Mouse (Mus musculus) CH12.LX (cell line): ENCODE data around the gene Grxcr1. TPM values are rescaled to one million over a fixed set of nuclear protein-coding genes. Genes with fewer than 3 reads are reported as not detected.

Experiments used
- DNase-seq: peaks from one replicate; pipeline ENCODE4 v3.0.0-alpha.2; 2013; ENCODE audit errors: extremely low read depth
- H3K27ac ChIP-seq: 2 replicates; pipeline ENCODE4 v1.5.1; 2012; ENCODE audit warnings: low read depth, mild to moderate bottlenecking, control low read depth, moderate library complexity; ENCODE audit not compliant: insufficient read depth
- H3K27me3 ChIP-seq: replicated peaks from 2 replicates; pipeline ENCODE3; 2012; ENCODE audit warnings: inconsistent platforms
- H3K36me3 ChIP-seq, 2 experiments: replicated peaks in 1 of 2; 2 replicates each; pipeline versions ENCODE3 to v1.6.1; 2012; ENCODE audit warnings: inconsistent platforms in 1 of 2, low read length in 1 of 2, mild to moderate bottlenecking in 1 of 2, mixed read lengths in 1 of 2, moderate library complexity in 1 of 2; ENCODE audit not compliant: control insufficient read depth in 1 of 2, insufficient read depth in 1 of 2
- H3K4me1 ChIP-seq, 2 experiments: 2 replicates each; pipeline ENCODE4 v1.6.1; 2012; ENCODE audit warnings: inconsistent platforms in 1 of 2, moderate library complexity in 1 of 2; ENCODE audit not compliant: insufficient read depth in 2 of 2, control insufficient read depth in 1 of 2
- H3K4me2 ChIP-seq: 2 replicates; pipeline ENCODE4 v1.6.1; 2012; ENCODE audit warnings: low read depth, mild to moderate bottlenecking, control low read depth; ENCODE audit not compliant: poor library complexity, insufficient read depth, severe bottlenecking
- H3K4me3 ChIP-seq, 3 experiments: fragments of 150-350 bp in 1 of 3; sonication (generic) in 1 of 3; replicated peaks in 1 of 3; 2 replicates each; pipeline versions ENCODE3 to v1.5.1; 2011 to 2012; ENCODE audit warnings: low read depth in 2 of 3, low read length in 2 of 3, mild to moderate bottlenecking in 2 of 3, moderate library complexity in 2 of 3, control low read depth in 1 of 3, improper control_type of control experiment in 1 of 3, inconsistent platforms in 1 of 3, mixed read lengths in 1 of 3; ENCODE audit not compliant: poor library complexity in 1 of 3
- H3K79me2 ChIP-seq: replicated peaks from 2 replicates; pipeline ENCODE4 v1.6.1; 2012; ENCODE audit warnings: mild to moderate bottlenecking, moderate library complexity; ENCODE audit not compliant: control insufficient read depth, poor library complexity, insufficient read depth, severe bottlenecking; ENCODE audit errors: extremely low read depth
- H3K9ac ChIP-seq: 2 replicates; pipeline ENCODE4 v1.6.1; 2012; ENCODE audit warnings: low read depth, mild to moderate bottlenecking, control low read depth, moderate library complexity; ENCODE audit not compliant: insufficient read depth
- H3K9me3 ChIP-seq: replicated peaks from 2 replicates; pipeline ENCODE3; 2012; ENCODE audit warnings: low read length, inconsistent platforms, mixed read lengths
- BHLHE40 ChIP-seq: IDR thresholded peaks from 2 replicates; pipeline ENCODE4 v1.6.1; 2011; ENCODE audit warnings: mild to moderate bottlenecking, low read depth, low read length, improper control_type of control experiment
- CHD1 ChIP-seq: IDR thresholded peaks from 2 replicates; pipeline ENCODE4 v1.6.1; 2012; ENCODE audit warnings: low read depth, low read length, improper control_type of control experiment, inconsistent platforms
- CHD2 ChIP-seq: IDR thresholded peaks from 2 replicates; pipeline ENCODE4 v1.6.1; 2011; ENCODE audit warnings: low read length, improper control_type of control experiment
- CTCF ChIP-seq, 2 experiments: IDR thresholded peaks in 1 of 2; conservative IDR thresholded peaks in 1 of 2; 2 replicates each; pipeline ENCODE4 v1.5.1; 2011 to 2012; ENCODE audit warnings: low read depth in 2 of 2, low read length in 2 of 2, improper control_type of control experiment in 1 of 2, inconsistent platforms in 1 of 2, mild to moderate bottlenecking in 1 of 2, moderate library complexity in 1 of 2
- E2F4 ChIP-seq: IDR thresholded peaks from 2 replicates; pipeline ENCODE4 v1.6.1; 2011; ENCODE audit warnings: low read depth, low read length, improper control_type of control experiment; ENCODE audit not compliant: insufficient replicate concordance
- ELF1 ChIP-seq: IDR thresholded peaks from 2 replicates; pipeline ENCODE4 v1.6.1; 2014; ENCODE audit warnings: low read depth, mild to moderate bottlenecking, inconsistent platforms, low read length, improper control_type of control experiment
- HCFC1 ChIP-seq: IDR thresholded peaks from 2 replicates; pipeline ENCODE4 v1.6.1; 2012; ENCODE audit warnings: low read depth, mild to moderate bottlenecking, inconsistent platforms, low read length, improper control_type of control experiment
- IRF4 ChIP-seq: IDR thresholded peaks from 2 replicates; pipeline ENCODE4 v1.6.1; 2014; ENCODE audit warnings: low read depth, mild to moderate bottlenecking, inconsistent platforms, low read length, improper control_type of control experiment
- JUND ChIP-seq: conservative IDR thresholded peaks from 2 replicates; pipeline ENCODE4 v1.6.1; 2011; ENCODE audit warnings: low read depth, low read length, improper control_type of control experiment
- KAT2A ChIP-seq: IDR thresholded peaks from 2 replicates; pipeline ENCODE4 v1.6.1; 2012; ENCODE audit warnings: low read length, improper control_type of control experiment, inconsistent platforms; ENCODE audit not compliant: insufficient replicate concordance
- MAFK ChIP-seq: IDR thresholded peaks from 2 replicates; pipeline ENCODE4 v1.6.1; 2011; ENCODE audit warnings: low read length, improper control_type of control experiment; ENCODE audit not compliant: insufficient replicate concordance
- MAX ChIP-seq: IDR thresholded peaks from 2 replicates; pipeline ENCODE4 v1.6.1; 2011; ENCODE audit warnings: low read length, improper control_type of control experiment
- MXI1 ChIP-seq: IDR thresholded peaks from 2 replicates; pipeline ENCODE4 v1.6.1; 2011; ENCODE audit warnings: mild to moderate bottlenecking, low read depth, low read length, improper control_type of control experiment
- NELFE ChIP-seq: IDR thresholded peaks from 2 replicates; pipeline ENCODE4 v1.6.1; 2011; ENCODE audit warnings: low read depth, low read length, improper control_type of control experiment
- NRF1 ChIP-seq: IDR thresholded peaks from 2 replicates; pipeline ENCODE4 v1.6.1; 2014; ENCODE audit warnings: low read depth, mild to moderate bottlenecking, inconsistent platforms, low read length, improper control_type of control experiment, moderate library complexity
- PAX5 ChIP-seq: IDR thresholded peaks from 2 replicates; pipeline ENCODE4 v1.6.1; 2012; ENCODE audit warnings: low read length, inconsistent platforms, mixed read lengths
- POLR2A ChIP-seq: IDR thresholded peaks from 2 replicates; pipeline ENCODE4 v1.6.1; 2011; ENCODE audit warnings: low read depth, mild to moderate bottlenecking, improper control_type of control experiment, low read length
- POLR2AphosphoS2 ChIP-seq: IDR thresholded peaks from 2 replicates; pipeline ENCODE4 v1.6.1; 2011; ENCODE audit warnings: low read depth, low read length, improper control_type of control experiment
- SIN3A ChIP-seq: IDR thresholded peaks from 2 replicates; pipeline ENCODE4 v1.6.1; 2012; ENCODE audit warnings: low read length, improper control_type of control experiment, inconsistent platforms
- TBP ChIP-seq: conservative IDR thresholded peaks from 2 replicates; pipeline ENCODE4 v1.6.1; 2011; ENCODE audit warnings: low read depth, low read length, improper control_type of control experiment
- UBTF ChIP-seq: IDR thresholded peaks from 2 replicates; pipeline ENCODE4 v1.6.1; 2012; ENCODE audit warnings: low read depth, mild to moderate bottlenecking, inconsistent platforms, low read length, improper control_type of control experiment, moderate library complexity
- USF1 ChIP-seq: IDR thresholded peaks from 2 replicates; pipeline ENCODE4 v1.6.1; 2014; ENCODE audit warnings: low read depth, mild to moderate bottlenecking, inconsistent platforms, low read length, improper control_type of control experiment
- ZKSCAN1 ChIP-seq: IDR thresholded peaks from 2 replicates; pipeline ENCODE4 v1.6.1; 2012; ENCODE audit warnings: low read depth, inconsistent platforms, low read length, improper control_type of control experiment, borderline replicate concordance
- ZMIZ1 ChIP-seq: IDR thresholded peaks from 2 replicates; pipeline ENCODE4 v1.6.1; 2012; ENCODE audit warnings: low read depth, mild to moderate bottlenecking, inconsistent platforms, low read length, improper control_type of control experiment
- ZNF384 ChIP-seq: IDR thresholded peaks from 2 replicates; pipeline ENCODE4 v1.6.1; 2012; ENCODE audit warnings: low read depth, low read length, improper control_type of control experiment, inconsistent platforms
- dilution Hi-C: fragments of 300-500 bp; cut with MboI; formaldehyde crosslinking; loops from 2 replicates; pipeline ENCODE4 v1.14.3; 2020; ENCODE audit warnings: low sequenced_read_pairs; ENCODE audit not compliant: extremely low pct_unique_long_range_greater_than_20kb, extremely low pct_ligation_motif_present
- in situ Hi-C: fragments of 300-500 bp; cut with MboI; formaldehyde crosslinking; loops from 3 replicates; pipeline ENCODE4 v1.14.3; 2019; ENCODE audit warnings: low sequenced_read_pairs, low pct_ligation_motif_present, low pct_unique_long_range_greater_than_20kb, mixed read lengths
- polyA plus RNA-seq: library from polyadenylated mRNA; unstranded; fragments of >175 nt; gene quantifications from 2 replicates; pipeline ENCODE4 v1.2.1, GENCODE M21; 2012; ENCODE audit warnings: low read depth; ENCODE audit not compliant: insufficient read length
- total RNA-seq, 2 experiments: library from RNA; depleted of rRNA; stranded (reverse); fragments of 300-350 nt in 1 of 2; fragments of >200 nt in 1 of 2; gene quantifications; 2 replicates each; pipeline ENCODE4 v1.2.3; 2012 to 2014

Grxcr1 gene
- total and polyA plus RNA-seq, 3 experiments, result not detected

- TF ChIP-seq BHLHE40 (no peak), MXI1 (no peak), POLR2A (no peak), TBP (no peak), POLR2AphosphoS2 (no peak), KAT2A (no peak), CTCF (conservative IDR thresholded peaks at IDR 0.05 in 1 of 2, IDR thresholded peaks at IDR 0.05 in 1 of 2; ENCODE audit: low read depth in 2 of 2, low read length in 2 of 2) (peak; percentile 85 to 90), ZMIZ1 (no peak), MAX (no peak), NELFE (0 out of 2 replicates have a peak, but pooled peaks have one; percentile 33)
Observed at GRCm38 (mm10) chr5:68012618-68013017, 19.0 kb upstream of the Grxcr1 start (continued).

- dilution Hi-C loops, result no loop called here
- H3K27ac ChIP-seq, result no peak overlapping the region
- TF ChIP-seq IRF4 (no peak), ELF1 (no peak), MXI1 (no peak), UBTF (no peak), ZKSCAN1 (no peak), E2F4 (no peak), CHD2 (no peak), ZMIZ1 (no peak), JUND (no peak), MAFK (no peak), NRF1 (no peak), SIN3A (no peak), ZNF384 (no peak), USF1 (no peak), CHD1 (no peak), PAX5 (no peak), HCFC1 (no peak)
Observed at GRCm38 (mm10) chr5:68020870-68021269, 10.8 kb upstream of the Grxcr1 start.

More at GRCm38 (mm10) chr5:68020870-68021269, 10.8 kb upstream of the Grxcr1 start:
- Histone ChIP-seq H3K9me3 (no peaks in the 10 kb centered on the region), H3K36me3 (no peaks in the 10 kb centered on the region), H3K4me2 (no peak overlapping the region), H3K79me2 (no peaks in the 10 kb centered on the region), H3K4me1 (no peaks in the 10 kb centered on the region), H3K4me3 (no peak overlapping the region), H3K9ac (no peak overlapping the region), H3K27me3 (no peaks in the 10 kb centered on the region)
- DNase-seq, result no peak
- in situ Hi-C loops, result loop anchor here (10.0 to 25.0 kb wide), 2 partner anchors 94 to 484 kb away; no protein-coding TSS in a partner anchor
